Mouse (Mus musculus) adrenal gland, postnatal 10 days (tissue): ENCODE measurements around the gene E2f8. TPM values are rescaled to one million over a fixed set of nuclear protein-coding genes. Genes with fewer than 3 reads are reported as not detected.

Source experiments
- DNase-seq: peaks from one replicate; pipeline ENCODE4 v3.0.0; 2021; ENCODE audit warnings: mixed read lengths
- total RNA-seq, 2 experiments: library from RNA; stranded (reverse); gene quantifications; 2 replicates each; pipeline ENCODE4 v1.2.3; 2021

The E2f8 gene
- total RNA-seq, 2 experiments from 2014 or later: 8.4 to 10.1 TPM

- no peak for DNase-seq
Measured at GRCm38 (mm10) chr7:48891029-48891428, 9.6 kb upstream of the E2f8 start.

- DNase-seq: no peak
Measured at GRCm38 (mm10) chr7:48888751-48889150, 7.4 kb upstream of the E2f8 start.

GRCm38 (mm10) chr7:48887973-48888372, 6.6 kb upstream of the E2f8 start:
- DNase-seq: no peak

- DNase-seq: no peak
Measured at GRCm38 (mm10) chr7:48884266-48884611, 2.8 kb upstream of the E2f8 start.

- DNase-seq: no peak
Measured at GRCm38 (mm10) chr7:48883525-48884265, 2.3 kb upstream of the E2f8 start.

GRCm38 (mm10) chr7:48881971-48882609, 694 bp upstream of the E2f8 start:
- no peak for DNase-seq

- peak; percentile 98 for DNase-seq
Measured at GRCm38 (mm10) chr7:48880591-48881481, 560 bp downstream of the E2f8 start.

GRCm38 (mm10) chr7:48879574-48879973, 1.8 kb downstream of the E2f8 start:
- no peak for DNase-seq

GRCm38 (mm10) chr7:48877786-48878390, 3.5 kb downstream of the E2f8 start:
- no peak for DNase-seq

GRCm38 (mm10) chr7:48876526-48876925, 4.9 kb downstream of the E2f8 start:
- DNase-seq: peak; percentile 55

GRCm38 (mm10) chr7:48875096-48875495, 6.3 kb downstream of the E2f8 start:
- no peak for DNase-seq

- DNase-seq: no peak
Measured at GRCm38 (mm10) chr7:48871292-48871691, 10.1 kb downstream of the E2f8 start.

- DNase-seq: no peak
Measured at GRCm38 (mm10) chr7:48870579-48871180, 10.7 kb downstream of the E2f8 start.

GRCm38 (mm10) chr7:48870144-48870543, 11.3 kb downstream of the E2f8 start:
- no peak for DNase-seq

- no peak for DNase-seq
Measured at GRCm38 (mm10) chr7:48867576-48867975, 13.8 kb downstream of the E2f8 start.

- DNase-seq: no peak
Measured at GRCm38 (mm10) chr7:48864671-48865458, 16.5 kb downstream of the E2f8 start.

- DNase-seq: no peak
Measured at GRCm38 (mm10) chr7:48864199-48864598, 17.2 kb downstream of the E2f8 start.

- no peak for DNase-seq
Measured at GRCm38 (mm10) chr7:48861796-48862195, 19.6 kb downstream of the E2f8 start.

- DNase-seq: no peak
Measured at GRCm38 (mm10) chr7:48860948-48861347, 20.4 kb downstream of the E2f8 start.

GRCm38 (mm10) chr7:48859362-48859761, 22.0 kb downstream of the E2f8 start:
- no peak for DNase-seq

GRCm38 (mm10) chr7:48858257-48858656, 23.1 kb downstream of the E2f8 start:
- no peak for DNase-seq
